Mouse (Mus musculus): Measurements from ENCODE around the gene Itgb6.

Gene Itgb6

GRCm38 (mm10) chr2:60671215-60671614 is 51.2 kb downstream of the Itgb6 start:
- no peak for DNase-seq

GRCm38 (mm10) chr2:60663071-60663470 is 59.4 kb downstream of the Itgb6 start:
- no peak for DNase-seq

- no peak for DNase-seq
Measured at GRCm38 (mm10) chr2:60659993-60660392, 62.5 kb downstream of the Itgb6 start.

GRCm38 (mm10) chr2:60658992-60659391 is 63.5 kb downstream of the Itgb6 start:
- no peak for DNase-seq

GRCm38 (mm10) chr2:60654828-60655227 is 67.6 kb downstream of the Itgb6 start:
- DNase-seq, result no peak

- DNase-seq, result no peak
Measured at GRCm38 (mm10) chr2:60650155-60650554, 72.3 kb downstream of the Itgb6 start.

GRCm38 (mm10) chr2:60647650-60648049 is 74.8 kb downstream of the Itgb6 start:
- DNase-seq, result no peak

- DNase-seq, result no peak
Measured at GRCm38 (mm10) chr2:60646583-60646982, 75.9 kb downstream of the Itgb6 start.

GRCm38 (mm10) chr2:60643406-60643805 is 79.0 kb downstream of the Itgb6 start:
- DNase-seq, result no peak

GRCm38 (mm10) chr2:60642606-60643005 is 79.8 kb downstream of the Itgb6 start:
- DNase-seq, result peak; percentile 20

GRCm38 (mm10) chr2:60640342-60640672 is 82.1 kb downstream of the Itgb6 start:
- no peak for DNase-seq

GRCm38 (mm10) chr2:60639617-60640341 is 82.7 kb downstream of the Itgb6 start:
- no peak for DNase-seq

GRCm38 (mm10) chr2:60636910-60637761 is 85.3 kb downstream of the Itgb6 start:
- no peak for DNase-seq

GRCm38 (mm10) chr2:60636481-60636880 is 86.0 kb downstream of the Itgb6 start:
- DNase-seq, result no peak

GRCm38 (mm10) chr2:60636038-60636437 is 86.4 kb downstream of the Itgb6 start:
- no peak for DNase-seq

GRCm38 (mm10) chr2:60632791-60633190 is 89.7 kb downstream of the Itgb6 start:
- no peak for DNase-seq

- no peak for DNase-seq
Measured at GRCm38 (mm10) chr2:60630304-60630703, 92.1 kb downstream of the Itgb6 start.

- DNase-seq, result no peak
Measured at GRCm38 (mm10) chr2:60627952-60628351, 94.5 kb downstream of the Itgb6 start.

- DNase-seq, result no peak
Measured at GRCm38 (mm10) chr2:60627515-60627914, 94.9 kb downstream of the Itgb6 start.

GRCm38 (mm10) chr2:60625766-60626165 is 96.7 kb downstream of the Itgb6 start:
- DNase-seq, result no peak

- no peak for DNase-seq
Measured at GRCm38 (mm10) chr2:60622161-60622560, 100.3 kb downstream of the Itgb6 start.

- no peak for DNase-seq
Measured at GRCm38 (mm10) chr2:60614758-60615157, 107.7 kb downstream of the Itgb6 start.

- no peak for DNase-seq
Measured at GRCm38 (mm10) chr2:60613857-60614228, 108.6 kb downstream of the Itgb6 start.
